Mouse (Mus musculus): ENCODE data around the gene Ado.
A peak's percentile ranks its signal among the peaks of the same experiment; 100 is the strongest.

Gene Ado

GRCm38 (mm10) chr10:67536621-67537141 lies 12.1 kb downstream of the Ado start:
- DNase-seq (ENCODE audit: low spot score in 2 of 2), result peak; percentile 73 to 78

GRCm38 (mm10) chr10:67535972-67536371 lies 12.8 kb downstream of the Ado start:
- peak; percentile 64 to 74 for DNase-seq (ENCODE audit: low spot score in 2 of 2)

GRCm38 (mm10) chr10:67535256-67535655 lies 13.5 kb downstream of the Ado start, which contains the start of gene Egr2:
Gene Egr2 (plus strand): TSS chr10:67535475.
- peak; percentile 54 to 58 for DNase-seq (ENCODE audit: low spot score in 2 of 2)

GRCm38 (mm10) chr10:67529769-67530168 lies 19.0 kb downstream of the Ado start:
- no peak for DNase-seq (ENCODE audit: low spot score in 2 of 2)

GRCm38 (mm10) chr10:67526435-67526834 lies 22.3 kb downstream of the Ado start:
- no peak for DNase-seq (ENCODE audit: low spot score in 2 of 2)

GRCm38 (mm10) chr10:67524694-67525093 lies 24.1 kb downstream of the Ado start:
- DNase-seq (ENCODE audit: low spot score in 2 of 2), result no peak

- no peak for DNase-seq (ENCODE audit: low spot score in 2 of 2)
These were observed 24.6 kb downstream of the Ado start for GRCm38 (mm10) chr10:67524130-67524529.

GRCm38 (mm10) chr10:67518733-67519132 lies 30.0 kb downstream of the Ado start:
- no peak for DNase-seq (ENCODE audit: low spot score in 2 of 2)

- no peak for DNase-seq (ENCODE audit: low spot score in 2 of 2)
These were observed 35.9 kb downstream of the Ado start for GRCm38 (mm10) chr10:67512871-67513270.

- DNase-seq (ENCODE audit: low spot score in 2 of 2), result peak; percentile 45 to 56
These were observed 36.5 kb downstream of the Ado start for GRCm38 (mm10) chr10:67512211-67512610.

GRCm38 (mm10) chr10:67505248-67505647 lies 43.5 kb downstream of the Ado start:
- no peak for DNase-seq (ENCODE audit: low spot score in 2 of 2)

- no peak for DNase-seq (ENCODE audit: low spot score in 2 of 2)
These were observed 44.7 kb downstream of the Ado start for GRCm38 (mm10) chr10:67504046-67504445.

- no peak for DNase-seq (ENCODE audit: low spot score in 2 of 2)
These were observed 45.3 kb downstream of the Ado start for GRCm38 (mm10) chr10:67503320-67503995.

GRCm38 (mm10) chr10:67497951-67498350 lies 50.8 kb downstream of the Ado start:
- DNase-seq (ENCODE audit: low spot score in 2 of 2), result no peak

- no peak for DNase-seq (ENCODE audit: low spot score in 2 of 2)
These were observed 51.4 kb downstream of the Ado start for GRCm38 (mm10) chr10:67497144-67497892.
